ENCODE assay signal across 13 mouse cellular contexts in the genomic region with DNA sequence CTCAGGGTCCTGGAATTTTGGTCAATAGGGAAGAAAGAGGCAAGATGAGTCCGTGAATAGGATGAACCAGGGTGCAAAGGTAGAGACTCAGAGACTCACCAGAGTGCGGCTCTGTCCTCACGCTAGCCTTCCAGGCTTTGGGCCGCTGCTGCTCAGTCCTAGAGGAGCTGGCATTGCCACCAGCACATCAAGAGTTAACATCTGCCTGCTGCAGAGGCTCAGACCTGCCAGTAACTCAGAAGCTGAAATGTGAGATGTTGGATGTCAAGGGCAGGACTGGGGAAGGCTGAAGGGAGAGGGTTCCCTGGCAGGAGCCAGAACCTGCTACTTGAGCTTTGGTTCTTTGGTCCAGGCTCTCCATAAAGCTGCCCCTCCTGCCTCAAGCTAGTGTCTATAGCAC. TPM values are rescaled to one million over a fixed set of nuclear protein-coding genes. Genes with fewer than 3 reads are reported as not detected.
DNase-seq lines count a peak whose midpoint lies in the region; ATAC-seq and TF ChIP-seq lines count a peak whose summit lies in the region.
"Had no signal": no experiment of that assay in that cellular context is flagged by ENCODE, and none has a peak within 500 bp of the region (broad histone marks: within the 10 kb centered on the region; RNA-seq: fewer than 3 reads in every experiment).

No protein-coding gene starts in this region.

- H3K27ac ChIP-seq in heart, embryonic 13.5 days (replicated peaks): no peak overlapping the region
- H3K27ac ChIP-seq in heart, adult 2 months: no peak overlapping the region
- H3K27ac ChIP-seq in lung, postnatal 0 days (ENCODE audit: low read length): no peak overlapping the region
- H3K27ac ChIP-seq: liver, embryonic 14.5 days had no signal

- H3K79me2 ChIP-seq in heart, adult 2 months (replicated peaks; ENCODE audit: control insufficient read depth, insufficient read depth, low read length): no peaks in the 10 kb centered on the region

- H3K4me1 ChIP-seq in heart, embryonic 13.5 days: peaks cover 10% of the 10 kb centered on the region
- no peaks in the 10 kb centered on the region for H3K4me1 ChIP-seq in heart, adult 2 months (ENCODE audit: control insufficient read depth, insufficient read depth, low read length)
- no peaks in the 10 kb centered on the region for H3K4me1 ChIP-seq in lung, postnatal 0 days (ENCODE audit: insufficient read depth, low read depth, low read length)

- no peak for TF ChIP-seq EP300 in heart, adult 2 months (IDR thresholded peaks at IDR 0.05; ENCODE audit: insufficient read depth, low read depth, low read length)
- TF ChIP-seq EP300 in lung, postnatal 0 days (IDR thresholded peaks at IDR 0.05): no peak

- no peaks in the 10 kb centered on the region for H3K9me3 ChIP-seq in heart, embryonic 13.5 days
- no peaks in the 10 kb centered on the region for H3K9me3 ChIP-seq in lung, postnatal 0 days (ENCODE audit: low read length)

- TF ChIP-seq CTCF in heart, adult 2 months (IDR thresholded peaks at IDR 0.05): no peak
- no peak for TF ChIP-seq CTCF in lung, postnatal 0 days (IDR thresholded peaks at IDR 0.05)

- no peak for TF ChIP-seq POLR2A in heart, adult 2 months (IDR thresholded peaks at IDR 0.05; ENCODE audit: insufficient read depth, low read depth, low read length)

- no peak for ATAC-seq in heart, embryonic 13.5 days (ENCODE audit: extremely low read depth, insufficient number of reproducible peaks, low FRiP score, low TSS enrichment)
- 0 out of 2 replicates have a peak, but pooled peaks have one; percentile 30 for ATAC-seq in lung, postnatal 0 days
- ATAC-seq in megakaryocyte, adult 5-6 weeks (ENCODE audit: poor library complexity, severe bottlenecking): no peak
- ATAC-seq: Patski had no signal

- DNase-seq in heart, adult 2 months: no peak
- DNase-seq in lung, postnatal 0 days (ENCODE audit: low spot score): no peak
- no peak for DNase-seq in lung, adult 18-20 months
- DNase-seq in forelimb bud, embryonic 11.5 days (ENCODE audit: low read depth, low spot score): peak; percentile 49
- DNase-seq in urinary bladder, postnatal 10 days (ENCODE audit: low spot score): no peak
- DNase-seq: cerebellum, postnatal 25 days; right cerebral cortex, postnatal 4 days; thymus, postnatal 36 days had no signal

- H3K27me3 ChIP-seq in heart, embryonic 13.5 days (replicated peaks): no peaks in the 10 kb centered on the region
- no peaks in the 10 kb centered on the region for H3K27me3 ChIP-seq in heart, adult 2 months (ENCODE audit: control insufficient read depth, insufficient read depth, low read length)
- no peaks in the 10 kb centered on the region for H3K27me3 ChIP-seq in lung, postnatal 0 days (replicated peaks; ENCODE audit: insufficient read depth, low read length)
- H3K27me3 ChIP-seq: Patski had no signal

- H3K36me3 ChIP-seq in heart, embryonic 13.5 days: no peaks in the 10 kb centered on the region
- no peaks in the 10 kb centered on the region for H3K36me3 ChIP-seq in heart, adult 2 months (ENCODE audit: control insufficient read depth, insufficient read depth, low read length)
- H3K36me3 ChIP-seq in lung, postnatal 0 days (ENCODE audit: insufficient read depth, low read length): no peaks in the 10 kb centered on the region

- 47% methylated on average over 4 of the region's 4 CpGs for WGBS in heart, embryonic 13.5 days
- 81% methylated on average over 4 of the region's 4 CpGs for WGBS in heart, adult 2 months
- WGBS in lung, postnatal 0 days: 47% methylated on average over 4 of the region's 4 CpGs

- intact Hi-C loops in heart, adult 2 months (cut with DNase I): no loop called here

- H3K9ac ChIP-seq in heart, embryonic 13.5 days: peak overlapping the region; percentile 44
- no peak overlapping the region for H3K9ac ChIP-seq in heart, adult 2 months (ENCODE audit: low read depth, low read length)
- H3K9ac ChIP-seq in lung, postnatal 0 days (replicated peaks; ENCODE audit: low read depth): no peak overlapping the region
- H3K9ac ChIP-seq: liver, embryonic 14.5 days had no signal

- no peak overlapping the region for H3K4me3 ChIP-seq in heart, embryonic 13.5 days
- H3K4me3 ChIP-seq in heart, adult 2 months: no peak overlapping the region
- H3K4me3 ChIP-seq in lung, postnatal 0 days (ENCODE audit: low read depth, low read length): no peak overlapping the region
- H3K4me3 ChIP-seq: myocyte had no signal

- H3K4me2 ChIP-seq in heart, embryonic 13.5 days: no peak overlapping the region
- no peak overlapping the region for H3K4me2 ChIP-seq in lung, postnatal 0 days (replicated peaks; ENCODE audit: low read depth, low read length)

RNA-seq across cellular contexts. Expression of a gene that starts 11.1 kb away (rescaled TPM):
- 6.3 and 7.7 TPM in 2 replicates for polyA plus RNA-seq in heart, embryonic 13.5 days (2015; fragmentation: Nextera tagmentation; extraction: Ambion mirVana)
- total RNA-seq in heart, adult 2 months (2021): 1 to 10 TPM; 3.2 to 3.4 TPM
- 2.4 and 2.9 TPM in 2 replicates for polyA plus RNA-seq in heart, adult 2 months (2012; rRNA removed)
- 5.7 and 6.4 TPM in 2 replicates for polyA plus RNA-seq in lung, postnatal 0 days (2015; fragmentation: Nextera tagmentation; extraction: Ambion mirVana)
- total RNA-seq in megakaryocyte, adult 5-6 weeks (2015): 10.1 and 11.1 TPM in 2 replicates
- 12.6 and 12.8 TPM in 2 replicates for total RNA-seq in megakaryocyte, adult 5-6 weeks (2017)

RNA-seq across cellular contexts. Expression of a gene that starts 23.8 kb away (rescaled TPM):
- 19.9 and 23.5 TPM in 2 replicates for polyA plus RNA-seq in heart, embryonic 13.5 days (2015; fragmentation: Nextera tagmentation; extraction: Ambion mirVana)
- total RNA-seq in heart, adult 2 months (2021): 10 to 100 TPM; 10.0 to 11.1 TPM
- 17.3 and 23.8 TPM in 2 replicates for polyA plus RNA-seq in heart, adult 2 months (2012; rRNA removed)
- 20.7 and 26.5 TPM in 2 replicates for polyA plus RNA-seq in lung, postnatal 0 days (2015; fragmentation: Nextera tagmentation; extraction: Ambion mirVana)
- total RNA-seq in megakaryocyte, adult 5-6 weeks (2015): 0.80 TPM in 2 replicates
- total RNA-seq in megakaryocyte, adult 5-6 weeks (2017): 0.28 and 0.51 TPM in 2 replicates

RNA-seq across cellular contexts. Expression of a gene that starts 29.1 kb away (rescaled TPM):
- 177 and 181 TPM in 2 replicates for polyA plus RNA-seq in heart, embryonic 13.5 days (2015; fragmentation: Nextera tagmentation; extraction: Ambion mirVana)
- 100 to 1,000 TPM; 771 to 870 TPM for total RNA-seq in heart, adult 2 months (2021)
- 276 and 575 TPM in 2 replicates for polyA plus RNA-seq in heart, adult 2 months (2012; rRNA removed)
- 5.5 and 6.6 TPM in 2 replicates for polyA plus RNA-seq in lung, postnatal 0 days (2015; fragmentation: Nextera tagmentation; extraction: Ambion mirVana)
- 2.9 and 3.1 TPM in 2 replicates for total RNA-seq in megakaryocyte, adult 5-6 weeks (2015)
- total RNA-seq in megakaryocyte, adult 5-6 weeks (2017): 1.8 and 10.9 TPM in 2 replicates

RNA-seq across cellular contexts. Expression of a gene that starts 54.1 kb away (rescaled TPM):
- polyA plus RNA-seq in heart, embryonic 13.5 days (2015; fragmentation: Nextera tagmentation; extraction: Ambion mirVana): 136 and 139 TPM in 2 replicates
- 100 to 1,000 TPM; 119 to 165 TPM for total RNA-seq in heart, adult 2 months (2021)
- polyA plus RNA-seq in heart, adult 2 months (2012; rRNA removed): 36.3 and 39.4 TPM in 2 replicates
- 76.2 and 78.4 TPM in 2 replicates for polyA plus RNA-seq in lung, postnatal 0 days (2015; fragmentation: Nextera tagmentation; extraction: Ambion mirVana)
- 30.8 and 42.8 TPM in 2 replicates for total RNA-seq in megakaryocyte, adult 5-6 weeks (2015)
- 18.1 and 24.3 TPM in 2 replicates for total RNA-seq in megakaryocyte, adult 5-6 weeks (2017)

Comparison
In these comparisons a context has a peak if more than half of its experiments do, and no peak if none do; other contexts are left out.
1. RNA of a gene that starts 29.1 kb away (polyA plus RNA-seq): 276 to 575 TPM in heart, adult 2 months and 177 to 181 TPM in heart, embryonic 13.5 days; 5.5 to 6.6 TPM in lung, postnatal 0 days; every median in the first group is over 10 times any median in the second.